Mouse (Mus musculus) ES-Bruce4 (cell line): ENCODE data around the gene Dpagt1.

Experiments
- CTCF ChIP-seq: IDR thresholded peaks from one replicate; pipeline ENCODE4 v1.8.1; 2011; ENCODE audit warnings: low read depth, low read length
- EP300 ChIP-seq: IDR thresholded peaks from 2 replicates; pipeline ENCODE4 v1.6.1; 2011; ENCODE audit warnings: low read depth, low read length; ENCODE audit not compliant: insufficient read depth
- POLR2A ChIP-seq: IDR thresholded peaks from one replicate; pipeline ENCODE4 v1.8.1; 2011; ENCODE audit warnings: low read length; ENCODE audit not compliant: insufficient read depth

DNA sequence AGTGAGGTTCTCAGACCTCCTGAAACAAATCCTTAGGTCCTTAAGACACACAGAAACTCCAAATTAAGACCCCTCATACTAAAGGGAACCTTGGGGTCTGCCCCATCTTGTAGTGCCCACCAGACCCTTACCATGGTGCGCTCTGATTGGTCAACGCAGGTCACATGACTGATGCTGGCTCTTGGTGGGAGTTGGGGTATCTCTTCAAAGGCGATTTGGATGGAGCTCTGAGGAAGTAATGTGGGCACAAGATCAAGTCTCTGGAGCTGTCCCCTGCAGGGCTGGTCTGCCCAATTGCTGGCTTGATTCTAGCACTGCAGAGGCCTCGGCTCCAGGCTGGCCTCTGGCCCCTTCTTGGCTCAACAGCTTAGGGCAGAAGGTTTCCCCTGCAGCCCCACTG, 8.4 kb upstream of the Dpagt1 start:
- TF ChIP-seq EP300 (no peak), POLR2A (no peak), CTCF (no peak)
